Mouse (Mus musculus) kidney, postnatal 25 days (tissue): ENCODE measurements around the gene Gm11146.

Experiments
- DNase-seq, 2 experiments: peaks; one replicate each; pipeline ENCODE4 v3.0.0; 2021; ENCODE audit warnings: mixed read lengths in 2 of 2

Gm11146 gene

GRCm38 (mm10) chr16:77601994-77602393 is at the start of gene Gm11146:
Gene Gm11146, minus strand, starts transcription at chr16:77602094.
- no peak for DNase-seq

DNA sequence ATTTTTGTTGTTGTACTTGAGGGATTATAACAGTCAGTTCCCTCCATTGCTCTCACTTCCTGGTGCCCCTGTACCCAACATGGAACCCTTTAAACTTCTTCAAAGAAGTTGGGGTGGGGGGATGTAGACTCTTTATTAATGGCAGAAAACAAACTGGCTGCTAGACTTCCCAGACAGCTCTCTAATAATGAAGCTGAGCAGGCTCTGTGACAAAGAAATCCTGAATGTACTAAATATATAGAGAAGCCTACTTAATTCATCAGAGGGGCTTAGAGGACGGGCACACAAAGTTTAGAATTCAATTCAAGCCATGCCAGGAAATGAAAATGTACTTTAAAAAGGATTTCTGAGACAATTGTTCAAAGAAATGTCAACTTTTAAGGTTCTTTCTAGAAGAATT is 48.7 kb upstream of the Gm11146 start:
- no peak for DNase-seq

DNA sequence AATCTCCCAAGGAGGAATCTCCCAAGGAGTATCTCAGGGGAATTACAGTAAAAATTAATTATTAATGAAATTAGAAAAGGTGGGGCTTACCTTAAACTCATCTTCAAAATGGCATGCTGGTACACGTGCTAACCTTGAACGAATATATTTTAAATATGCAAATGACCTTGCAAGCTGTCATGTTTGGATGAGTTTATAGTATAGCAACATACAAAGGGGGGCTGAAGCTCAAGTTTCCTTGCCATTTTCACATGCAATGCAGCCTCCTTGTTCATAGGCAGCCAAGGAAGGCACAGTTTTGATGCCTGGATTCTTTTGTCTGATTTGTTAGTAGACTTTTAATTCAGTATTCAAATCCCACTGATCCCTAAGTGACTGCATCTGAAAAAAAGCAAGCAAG is 47.1 kb upstream of the Gm11146 start:
- no peak for DNase-seq

DNA sequence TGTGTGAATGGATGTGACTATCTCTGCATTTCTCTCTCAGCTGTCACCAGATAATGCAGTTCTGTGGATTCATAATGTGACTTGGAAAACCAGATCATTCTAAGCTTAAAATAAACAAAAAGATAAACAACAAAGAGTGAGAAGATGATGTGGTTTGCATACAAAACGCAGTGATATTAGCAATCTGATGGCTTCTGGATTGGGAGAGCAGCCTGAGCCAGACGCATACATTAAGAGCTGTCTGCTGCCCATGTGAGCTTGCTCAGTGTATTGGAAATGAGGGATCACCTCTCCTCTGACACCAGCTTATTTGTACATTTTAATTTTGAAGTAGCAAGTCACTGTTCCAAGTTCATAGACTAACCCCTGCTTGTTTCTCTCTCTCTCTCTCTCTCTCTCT is 46.3 kb upstream of the Gm11146 start:
- no peak for DNase-seq

GRCm38 (mm10) chr16:77646146-77646545 is 44.3 kb upstream of the Gm11146 start:
- DNase-seq = no peak

DNA sequence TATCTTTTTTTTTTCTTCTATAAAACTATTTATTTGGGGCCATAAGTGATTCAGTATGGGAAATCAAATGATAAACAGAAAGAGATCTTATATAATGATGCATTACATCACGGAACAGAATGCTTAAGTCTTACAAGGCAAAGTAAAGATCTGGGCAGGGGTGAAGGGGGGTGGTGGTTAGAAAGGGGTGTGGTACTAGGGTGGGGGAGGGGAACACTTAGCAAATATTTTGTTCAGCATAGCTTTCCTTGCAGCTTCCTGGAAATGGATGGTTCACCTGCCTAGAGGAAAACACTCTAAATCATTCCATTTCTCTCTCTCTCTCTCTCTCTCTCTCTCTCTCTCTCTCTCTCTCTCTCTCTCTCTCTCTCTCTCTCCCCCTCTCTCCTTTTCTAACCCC is 43.1 kb upstream of the Gm11146 start:
- no peak for DNase-seq

DNA sequence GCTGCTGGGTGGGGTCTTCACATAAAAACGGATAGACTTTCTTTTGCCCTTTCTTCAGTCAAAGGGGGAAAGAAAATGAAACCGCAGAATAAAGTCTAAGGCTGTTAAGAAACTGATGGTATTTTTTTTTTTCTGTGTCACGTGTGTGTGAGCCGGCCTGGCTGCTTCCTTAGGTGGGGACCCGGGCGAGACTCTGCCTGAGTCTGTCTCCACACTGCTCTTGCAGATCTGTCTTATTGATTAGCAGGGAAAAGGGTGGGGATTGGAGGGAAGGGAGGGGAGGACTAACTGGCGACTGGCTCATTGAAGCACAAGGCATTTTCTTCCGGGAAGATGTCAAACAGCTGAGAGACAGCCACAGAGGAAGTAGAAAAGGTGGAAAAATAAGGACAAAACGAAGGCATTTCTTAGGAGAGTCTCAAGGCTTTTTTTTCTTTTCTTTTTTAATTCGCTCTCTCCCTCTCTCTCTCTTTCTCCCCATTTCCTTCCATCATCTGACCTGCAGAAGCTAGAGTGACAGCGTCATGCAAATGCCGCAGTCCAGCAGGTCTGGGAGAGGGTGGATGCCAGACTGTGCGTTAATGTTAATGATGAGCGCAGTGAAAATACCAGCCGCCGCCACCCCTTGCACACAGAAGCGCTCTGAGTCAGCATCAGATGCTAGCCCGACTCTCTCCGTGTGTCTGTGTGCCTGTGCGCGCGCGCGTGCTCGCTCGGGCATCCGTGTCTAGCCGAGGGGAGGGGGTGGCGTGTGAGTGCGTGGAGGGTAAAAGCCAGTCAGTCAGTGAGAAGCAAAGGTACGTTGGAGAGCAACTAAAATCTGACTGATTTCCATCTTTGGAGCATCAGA is 42.2 kb upstream of the Gm11146 start:
- peak; percentile 49 to 73 for DNase-seq

- peak; percentile 34 to 43 for DNase-seq
These were observed 41.4 kb upstream of the Gm11146 start for GRCm38 (mm10) chr16:77643036-77643870.

DNA sequence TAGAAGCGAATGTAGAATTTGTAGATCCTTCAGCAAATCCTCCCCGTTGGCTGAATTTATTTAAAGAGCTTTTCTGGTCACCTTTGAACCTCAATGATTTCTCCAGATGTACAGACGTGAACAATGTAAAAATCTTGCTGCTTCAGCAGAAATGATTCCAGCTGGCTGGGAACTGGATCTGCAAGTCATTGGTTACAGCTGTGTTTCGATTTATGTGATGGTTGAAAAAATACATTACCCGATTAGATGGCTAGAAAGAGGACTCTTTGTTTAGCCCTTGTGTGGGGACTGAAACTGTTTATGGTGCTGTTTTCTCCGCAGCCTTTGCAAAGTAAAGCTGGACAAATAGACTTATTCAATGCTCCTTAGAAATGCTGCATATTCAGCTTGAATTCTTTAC is 34.6 kb upstream of the Gm11146 start:
- no peak for DNase-seq

DNA sequence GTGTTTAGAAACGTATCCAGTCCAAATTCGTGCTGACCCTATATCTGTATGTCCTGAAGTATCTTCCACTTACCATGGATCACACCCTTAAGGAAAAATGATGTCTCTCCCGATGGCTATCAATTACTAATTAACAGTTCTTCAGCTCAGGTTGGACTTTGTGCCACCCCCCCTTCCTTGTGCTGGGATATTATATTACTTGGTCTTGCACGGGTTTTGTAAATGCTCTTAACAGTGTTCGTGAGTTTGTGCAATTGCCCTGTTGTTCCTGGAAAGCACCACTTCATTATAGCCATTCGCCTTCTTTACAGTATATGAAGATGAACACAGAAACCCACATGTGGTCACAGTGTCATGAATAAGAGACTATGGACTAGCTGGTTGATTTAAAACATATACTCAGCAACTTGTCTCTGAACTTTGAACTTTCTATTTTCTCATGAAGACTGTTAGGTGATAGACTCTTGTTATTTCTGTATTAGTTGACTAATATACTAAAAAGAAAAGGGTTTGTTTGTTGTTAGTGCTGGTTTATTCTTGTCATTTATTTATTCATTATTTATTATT is 30.5 kb upstream of the Gm11146 start:
- peak; percentile 27 to 45 for DNase-seq

DNA sequence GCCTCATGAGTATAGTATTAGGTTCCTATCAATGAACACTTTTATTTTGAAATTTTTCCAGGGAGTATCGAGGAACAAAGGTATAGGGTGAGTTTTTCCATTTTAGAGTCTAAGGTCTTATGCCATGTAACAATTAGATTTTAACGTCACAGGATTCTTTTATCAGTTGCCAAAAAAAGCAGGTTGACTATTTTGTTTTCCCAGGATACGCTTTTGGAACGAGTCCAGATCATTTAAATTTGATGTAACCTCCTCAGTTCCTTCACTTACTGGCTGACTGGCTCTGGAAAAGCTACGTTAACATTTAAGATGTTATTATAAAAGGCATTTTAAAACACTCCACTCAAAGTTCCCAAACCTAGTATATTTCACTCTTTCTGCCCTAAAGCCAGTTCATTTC is 20.8 kb upstream of the Gm11146 start:
- no peak for DNase-seq

GRCm38 (mm10) chr16:77602581-77602980 is 687 bp upstream of the Gm11146 start:
- DNase-seq = no peak

DNA sequence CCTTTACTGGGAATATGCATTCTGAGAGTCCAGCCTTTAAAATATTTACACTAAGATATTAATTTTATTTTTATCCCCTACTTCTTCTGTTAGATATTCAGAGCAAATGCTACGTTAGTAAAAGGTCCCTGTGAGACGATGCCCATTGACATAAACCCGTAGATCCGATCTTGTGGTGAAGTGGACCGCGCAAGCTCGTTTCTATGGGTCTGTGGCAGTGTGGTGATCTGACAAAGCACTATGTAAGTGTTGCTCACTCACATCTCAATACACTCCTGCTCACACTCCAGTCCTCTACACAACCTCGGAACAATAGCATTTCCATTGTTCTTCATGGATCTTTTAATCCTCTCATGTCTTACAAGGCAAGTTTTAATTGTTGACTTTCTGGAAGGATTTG is 3.1 kb downstream of the Gm11146 start:
- DNase-seq = no peak

GRCm38 (mm10) chr16:77596556-77596955 is 5.3 kb downstream of the Gm11146 start:
- no peak for DNase-seq

GRCm38 (mm10) chr16:77595661-77596060 is 6.2 kb downstream of the Gm11146 start:
- no peak for DNase-seq

GRCm38 (mm10) chr16:77594553-77594952 is 7.3 kb downstream of the Gm11146 start:
- DNase-seq = peak; percentile 16 to 44

DNA sequence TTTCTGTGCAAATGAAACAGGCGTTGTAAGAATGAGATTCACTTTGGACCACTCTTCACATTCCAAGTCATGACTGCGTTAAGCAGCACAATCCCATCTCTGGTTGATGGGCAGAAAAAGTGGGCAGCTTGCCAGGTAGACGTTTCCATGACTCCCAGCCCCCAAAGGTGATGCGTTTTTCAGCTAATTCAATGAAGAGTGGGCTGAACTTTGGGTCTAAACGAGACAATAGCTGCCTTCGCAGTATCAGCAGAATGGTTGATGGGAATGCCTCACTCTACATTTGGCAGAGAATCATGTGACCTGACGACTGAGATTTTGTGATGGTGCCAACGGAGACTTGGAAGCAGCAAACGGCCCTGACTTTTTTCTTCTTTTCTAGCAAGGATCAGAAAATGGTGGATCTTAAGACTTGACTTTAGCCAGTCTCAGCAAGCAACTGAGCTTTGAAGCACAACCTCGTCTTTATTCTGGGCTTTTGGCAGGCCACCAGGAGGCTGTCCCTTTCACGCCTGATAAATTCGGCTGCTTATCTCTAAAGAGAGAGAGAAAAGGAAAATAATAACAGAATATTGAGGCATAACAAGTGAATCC is 8.0 kb downstream of the Gm11146 start:
- DNase-seq = peak; percentile 71 to 72

DNA sequence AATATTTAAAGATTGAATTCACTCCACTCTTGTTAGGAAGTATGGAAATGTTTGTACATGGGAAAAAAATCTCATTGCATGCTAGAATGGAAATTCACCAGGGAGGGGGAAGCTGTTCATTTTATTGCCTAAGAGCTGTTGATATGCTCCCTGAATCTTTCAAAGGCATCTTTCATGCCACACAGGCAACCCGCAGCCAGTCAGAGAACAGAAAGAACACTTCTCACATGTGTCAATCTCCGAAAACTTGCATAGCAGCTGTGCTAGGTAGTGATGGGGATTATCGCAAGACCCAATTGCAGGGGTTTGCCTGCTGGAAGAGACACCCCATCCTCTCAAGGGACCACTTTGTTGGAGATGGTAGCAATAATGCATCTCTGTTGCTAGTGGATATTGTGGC is 8.9 kb downstream of the Gm11146 start:
- DNase-seq = no peak

GRCm38 (mm10) chr16:77573036-77573435 is 28.9 kb downstream of the Gm11146 start:
- no peak for DNase-seq

DNA sequence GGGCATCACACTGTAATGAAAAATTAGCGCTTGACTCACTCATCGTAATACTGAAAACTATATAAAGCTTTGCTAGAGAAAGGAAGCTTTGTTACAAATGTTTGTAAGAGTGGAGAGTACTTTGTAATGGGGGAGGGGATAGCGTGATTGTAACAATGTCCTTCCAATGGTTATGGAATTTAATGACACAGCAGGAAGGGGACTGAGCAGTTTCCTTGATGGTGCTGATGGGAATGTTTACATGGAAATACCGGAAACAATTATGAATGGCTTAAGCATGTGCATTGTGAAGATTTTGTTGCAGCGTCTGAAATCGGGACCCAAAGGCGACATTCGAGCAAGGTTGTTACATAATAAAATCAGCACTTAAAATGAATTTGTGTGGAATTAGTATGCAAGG is 32.4 kb downstream of the Gm11146 start:
- no peak for DNase-seq

DNA sequence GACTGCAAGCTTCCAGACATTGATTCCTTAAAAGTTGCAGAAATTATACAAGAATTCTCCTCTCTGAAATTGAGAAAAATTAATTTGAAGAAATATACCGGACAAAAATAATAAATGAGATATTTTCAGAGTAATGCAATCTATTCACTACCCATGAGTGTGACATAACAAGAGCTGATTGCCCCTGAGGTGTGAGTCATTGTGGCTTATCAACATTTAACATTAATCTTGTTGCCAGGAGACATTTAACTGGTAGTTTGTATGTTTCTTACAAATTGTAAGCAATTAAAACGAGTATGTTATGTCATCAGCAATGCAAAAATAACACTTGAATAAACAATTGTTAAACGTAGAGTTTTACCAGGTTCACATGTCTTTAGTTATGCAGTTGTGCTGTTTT is 33.5 kb downstream of the Gm11146 start:
- no peak for DNase-seq

DNA sequence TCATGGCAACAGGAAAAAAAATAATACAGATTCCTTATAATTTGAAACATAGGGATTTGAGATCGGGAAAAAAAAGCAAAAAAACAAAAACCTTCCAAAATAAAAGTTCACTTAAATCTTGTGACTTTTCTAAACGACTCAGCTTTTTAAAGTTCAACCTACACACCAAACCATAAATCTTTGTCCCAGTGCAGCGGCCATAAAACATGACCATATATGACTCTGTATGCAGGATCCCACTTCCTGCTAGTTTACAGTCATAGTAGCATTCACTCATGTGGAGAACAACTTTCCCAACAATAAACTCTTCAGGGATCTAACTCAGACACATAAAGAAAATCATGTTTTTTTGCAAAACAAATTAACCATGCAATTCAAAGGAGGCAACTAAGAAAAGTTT is 39.0 kb downstream of the Gm11146 start:
- no peak for DNase-seq

GRCm38 (mm10) chr16:77556446-77557105 is 45.3 kb downstream of the Gm11146 start:
- no peak for DNase-seq
